Mouse (Mus musculus) bone marrow macrophage, adult 2 months (primary cell): ENCODE data around the gene Th. TPM values are rescaled to one million over a fixed set of nuclear protein-coding genes. Genes with fewer than 3 reads are reported as not detected.

Source experiments
- H3K27ac ChIP-seq: 2 replicates; pipeline ENCODE4 v1.5.1; 2012; ENCODE audit warnings: low read depth, low read length; ENCODE audit not compliant: insufficient read depth
- H3K4me1 ChIP-seq: 2 replicates; pipeline ENCODE4 v1.6.1; 2012; ENCODE audit warnings: low read length; ENCODE audit not compliant: control insufficient read depth, insufficient read depth
- H3K4me3 ChIP-seq: 2 replicates; pipeline ENCODE4 v1.5.1; 2012; ENCODE audit warnings: mild to moderate bottlenecking, low read length, moderate library complexity; ENCODE audit not compliant: insufficient read depth
- CTCF ChIP-seq: IDR thresholded peaks from 2 replicates; pipeline ENCODE4 v1.5.1; 2012; ENCODE audit warnings: low read depth, mild to moderate bottlenecking, low read length, moderate library complexity
- POLR2A ChIP-seq: IDR thresholded peaks from 2 replicates; pipeline ENCODE4 v1.6.1; 2012; ENCODE audit warnings: mild to moderate bottlenecking, low read depth, low read length, borderline replicate concordance
- polyA plus RNA-seq: library from polyadenylated mRNA; stranded (reverse); fragments of >200 nt; gene quantifications from 2 replicates; pipeline ENCODE4 v1.2.4, GENCODE M21; 2012; ENCODE audit not compliant: missing spikeins, insufficient read depth, insufficient read length

The Th gene
- polyA plus RNA-seq, 1 experiment, result not detected

DNA sequence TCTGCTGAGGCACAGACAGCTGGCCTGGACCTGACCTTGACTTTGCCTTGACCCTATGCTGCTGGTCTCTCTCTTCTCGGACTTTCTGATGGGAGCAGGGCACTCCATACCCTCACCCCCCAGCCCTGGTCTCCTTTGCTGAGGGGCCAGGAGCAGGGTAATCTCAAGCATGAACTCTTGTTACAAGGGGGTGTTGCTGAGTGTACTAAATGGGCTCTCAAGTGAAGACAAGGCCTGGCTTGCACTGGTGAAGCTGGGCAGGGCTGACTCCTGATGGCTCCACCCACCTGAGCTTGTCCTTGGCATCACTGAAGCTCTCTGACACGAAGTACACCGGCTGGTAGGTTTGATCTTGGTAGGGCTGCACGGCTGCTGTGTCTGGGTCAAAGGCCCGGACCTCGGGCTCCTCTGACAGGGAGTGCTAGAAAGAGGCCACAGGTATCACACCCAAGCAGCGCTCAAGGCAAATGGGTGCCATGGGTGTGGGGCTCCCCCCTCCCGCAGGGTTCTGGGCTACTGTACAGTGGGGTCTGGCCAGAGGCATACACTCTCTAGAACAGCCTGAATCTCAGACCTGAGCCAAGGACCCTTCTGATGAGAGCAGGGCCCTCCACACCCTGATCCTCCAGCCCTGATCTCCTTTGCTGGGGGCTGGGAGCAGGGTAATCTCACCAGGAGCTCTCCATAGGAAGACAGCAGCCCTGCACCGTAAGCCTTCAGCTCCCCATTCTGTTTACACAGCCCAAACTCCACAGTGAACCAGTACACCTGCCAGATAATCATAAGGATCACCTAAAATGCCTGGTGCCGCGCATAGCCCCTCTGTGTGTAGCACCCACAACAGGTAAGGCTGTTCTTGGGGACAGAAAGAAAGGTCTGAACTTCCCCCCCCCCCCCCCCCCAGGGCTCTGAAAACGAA is 36.9 kb downstream of the Th start:
- Histone ChIP-seq H3K4me1 (no peaks in the 10 kb centered on the region), H3K4me3 (no peak overlapping the region)
- TF ChIP-seq POLR2A (no peak), CTCF (no peak)

DNA sequence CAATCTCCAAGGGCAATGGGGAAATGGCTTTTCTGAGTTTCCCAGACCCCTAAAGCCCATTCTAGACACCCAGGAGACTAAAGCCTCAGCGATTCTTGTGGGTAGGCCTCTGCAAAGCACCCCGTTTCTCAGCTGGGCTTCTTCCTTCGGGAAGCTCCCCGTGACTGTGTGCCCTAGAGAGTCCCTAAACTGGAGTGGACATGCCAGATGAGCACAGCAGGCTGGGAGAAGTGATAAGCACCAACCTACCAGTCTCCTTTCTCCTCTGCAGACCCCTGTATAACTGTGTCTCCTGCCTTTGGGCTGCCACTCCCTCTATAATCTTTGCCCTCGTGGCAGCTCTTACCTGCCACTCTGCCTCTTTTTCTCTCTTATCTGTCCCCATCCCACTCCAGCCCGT is 37.6 kb downstream of the Th start:
- H3K27ac ChIP-seq, result no peak overlapping the region
- TF ChIP-seq POLR2A, result no peak
- TF ChIP-seq CTCF, result no peak
- H3K4me3 ChIP-seq, result no peak overlapping the region
- H3K4me1 ChIP-seq, result no peaks in the 10 kb centered on the region

More for the DNA sequence above, 36.9 kb downstream of the Th start:
- H3K27ac ChIP-seq, result no peak overlapping the region

DNA sequence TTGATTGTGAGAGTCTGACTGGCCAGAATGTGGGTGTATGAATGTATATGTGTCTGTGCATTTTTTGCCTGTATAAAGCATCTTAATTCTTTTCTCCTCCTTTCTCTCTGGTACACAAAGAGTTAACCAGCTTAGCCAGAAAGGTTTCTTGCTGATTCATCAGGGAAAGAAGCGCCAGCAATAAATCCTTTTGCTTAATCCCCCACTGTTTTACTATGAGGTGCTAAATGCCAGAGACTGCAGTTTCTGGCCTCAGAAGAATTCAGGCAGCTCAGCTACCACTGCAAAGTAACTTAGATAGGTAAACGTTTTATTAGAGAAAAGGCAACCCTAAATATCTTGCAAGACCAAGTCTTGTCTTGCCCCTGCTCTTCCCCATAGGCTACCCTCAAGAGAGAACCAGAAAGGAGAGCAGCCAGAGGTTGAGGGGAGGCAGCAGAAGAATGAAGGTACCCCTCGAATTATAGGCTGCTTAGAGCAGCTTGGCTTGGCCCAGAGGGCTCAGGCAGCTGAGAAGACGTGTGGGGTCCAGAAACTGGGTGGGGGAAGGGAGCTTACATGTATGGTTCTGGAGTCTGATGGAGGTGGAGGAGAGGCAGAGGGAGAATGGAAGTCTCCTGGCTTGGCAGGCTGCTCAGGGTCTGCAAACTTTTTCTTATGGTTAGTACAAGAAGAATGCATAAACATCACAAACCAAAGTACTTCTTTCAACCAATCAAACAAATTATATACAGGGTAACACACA is 61.3 kb downstream of the Th start:
- no peak overlapping the region for H3K27ac ChIP-seq
- TF ChIP-seq CTCF, result no peak
- no peak for TF ChIP-seq POLR2A
- no peak overlapping the region for H3K4me3 ChIP-seq
- no peaks in the 10 kb centered on the region for H3K4me1 ChIP-seq

DNA sequence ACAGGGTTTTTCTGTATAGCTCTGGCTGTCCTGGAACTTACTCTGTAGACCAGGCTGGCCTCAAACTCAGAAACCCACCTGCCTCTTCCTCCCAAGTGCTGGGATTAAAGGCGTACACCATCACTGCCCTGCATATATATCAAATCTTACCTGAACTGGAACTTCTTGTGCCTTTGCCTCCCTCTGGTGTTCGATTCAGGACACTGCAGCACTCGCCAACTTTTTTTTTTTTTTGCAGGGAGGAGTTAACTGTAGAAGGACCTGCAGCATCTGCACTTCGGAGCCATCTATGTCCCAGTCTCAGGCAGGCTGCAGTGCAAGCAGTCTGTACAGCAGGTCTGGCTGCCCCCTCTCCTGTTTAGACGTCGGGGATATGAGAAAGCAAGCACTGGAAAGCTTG is 80.2 kb downstream of the Th start:
- Histone ChIP-seq H3K4me3 (no peak overlapping the region), H3K27ac (no peak overlapping the region), H3K4me1 (no peaks in the 10 kb centered on the region)
- TF ChIP-seq CTCF (no peak), POLR2A (no peak)

Other genes starting within 250 kb of the Th start
- gene Ins2, start 187.7 kb downstream of the Th start, polyA plus RNA-seq, result not detected in 2 replicates
- not detected in 2 replicates for gene Ascl2, start 38.1 kb upstream of the Th start, polyA plus RNA-seq
- gene Tspan32, start 73.9 kb upstream of the Th start, polyA plus RNA-seq, result 23.9 and 25.7 TPM in 2 replicates
- gene Cd81, start 121.6 kb upstream of the Th start, polyA plus RNA-seq, result 314 and 321 TPM in 2 replicates
- gene Tssc4, start 138.1 kb upstream of the Th start, polyA plus RNA-seq, result 17.5 and 23.0 TPM in 2 replicates
- gene Trpm5, start 163.5 kb upstream of the Th start, polyA plus RNA-seq, result not detected in 2 replicates
- not detected in 2 replicates for gene Kcnq1, start 175.2 kb upstream of the Th start, polyA plus RNA-seq